Mouse (Mus musculus): ENCODE data around the gene Rimbp3. TPM values are rescaled to one million over a fixed set of nuclear protein-coding genes. Genes with fewer than 3 reads are reported as not detected.
A peak's percentile ranks its signal among the peaks of the same experiment; 100 is the strongest.
"Not testable (repeated sequence)": the region's sequence is repeated elsewhere in the genome, so short reads cannot be mapped to it uniquely, and the experiment has no call there.

Gene Rimbp3
- 1.3 and 2.2 TPM in 2 replicates for polyA plus RNA-seq (2012; rRNA removed)

DNA sequence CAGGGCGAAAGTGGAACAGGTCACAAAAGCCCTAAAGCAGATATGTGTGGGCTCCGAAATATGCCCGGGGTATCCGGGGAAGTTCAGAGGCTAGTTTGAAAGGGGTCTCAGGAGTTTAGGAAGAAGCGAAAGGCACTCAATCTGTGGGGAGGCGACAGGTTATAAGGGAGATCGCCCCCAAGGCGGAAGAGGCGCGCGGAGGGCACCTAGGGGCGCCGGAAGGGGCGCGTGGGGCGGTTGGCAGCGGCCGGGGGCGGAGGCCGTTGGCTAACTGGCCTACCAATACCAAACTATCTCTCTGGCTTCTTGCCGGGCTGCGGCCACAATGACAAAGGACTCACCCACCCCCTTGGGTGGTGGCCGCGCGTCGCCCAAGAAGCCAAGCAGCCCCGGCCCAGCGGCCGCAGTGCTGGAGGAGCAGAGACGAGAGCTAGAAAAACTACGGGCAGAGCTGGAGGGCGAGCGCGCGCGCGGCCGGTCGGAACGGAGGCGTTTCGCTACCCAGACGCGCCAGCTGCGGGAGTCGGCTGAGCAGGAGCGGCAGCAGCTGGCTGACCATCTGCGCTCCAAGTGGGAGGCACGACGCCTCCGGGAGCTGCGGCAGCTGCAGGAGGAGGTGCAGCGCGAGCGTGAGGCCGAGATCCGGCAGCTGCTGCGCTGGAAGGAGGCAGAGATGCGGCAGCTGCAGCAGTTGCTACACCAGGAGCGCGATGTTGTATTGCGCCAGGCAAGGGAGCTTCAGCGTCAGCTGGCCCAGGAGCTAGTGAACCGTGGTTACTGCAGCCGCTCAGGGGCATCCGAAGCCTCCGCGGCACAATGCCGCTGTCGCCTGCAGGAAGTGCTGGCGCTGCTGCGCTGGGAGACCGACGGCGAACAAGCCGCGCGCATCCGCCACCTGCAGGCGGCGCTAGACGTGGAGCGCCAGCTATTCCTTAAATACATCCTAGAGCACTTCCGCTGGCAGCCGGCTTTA is at the start of gene Rimbp3:
TSS of gene Rimbp3 (plus strand) at position 215 of the 973 bp plus-strand sequence.
- no peak for TF ChIP-seq POLR2A (IDR thresholded peaks at IDR 0.05; ENCODE audit: borderline replicate concordance, extremely low read depth, insufficient read depth, insufficient read length, poor library complexity, severe bottlenecking)
- TF ChIP-seq CTCF (IDR thresholded peaks at IDR 0.05; ENCODE audit: borderline replicate concordance, extremely low read depth, insufficient read depth, insufficient read length), result peak; percentile 90
- peak; percentile 97 for DNase-seq (ENCODE audit: low read depth)

DNA sequence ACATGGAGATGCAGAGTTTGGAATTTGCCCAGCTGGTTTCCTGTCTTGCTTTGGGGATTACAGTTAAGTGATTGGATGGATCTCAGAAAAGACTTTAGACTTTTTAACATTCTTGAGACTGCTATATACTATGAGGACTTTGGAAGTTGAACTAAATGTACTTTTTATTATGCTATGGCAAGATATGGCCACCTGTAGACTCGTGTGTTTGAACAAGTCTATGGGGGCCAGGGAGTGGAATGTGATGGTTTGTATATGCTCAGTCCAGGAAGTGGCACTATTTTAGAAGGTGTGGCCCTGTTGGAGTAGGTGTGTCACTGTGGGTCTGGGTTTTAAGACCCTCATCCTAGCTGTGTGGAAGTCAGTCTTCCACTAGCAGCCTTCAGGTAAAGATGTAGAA is 42.9 kb upstream of the Rimbp3 start:
- not testable (repeated sequence) for DNase-seq (ENCODE audit: low read depth)

DNA sequence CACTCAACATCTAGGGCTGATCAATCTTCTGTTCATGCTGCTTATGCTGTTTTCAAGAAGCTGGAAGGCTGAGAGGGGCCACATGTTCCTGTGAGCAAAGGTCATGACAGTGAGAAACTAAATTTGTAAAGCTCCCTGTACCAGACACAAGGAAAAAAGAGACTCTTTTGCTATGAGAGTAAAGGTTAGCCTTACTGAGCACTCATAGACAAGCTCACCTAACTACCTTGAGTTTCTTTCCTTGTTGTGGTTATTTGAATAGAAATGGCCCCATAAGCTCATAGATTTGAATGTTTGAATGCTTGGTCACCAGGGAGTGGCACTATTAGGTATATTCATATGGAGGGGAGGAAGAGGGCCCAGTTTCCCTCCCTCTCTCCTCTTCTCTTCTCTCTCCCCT is 41.2 kb upstream of the Rimbp3 start:
- TF ChIP-seq POLR2A (IDR thresholded peaks at IDR 0.05; ENCODE audit: borderline replicate concordance, extremely low read depth, insufficient read depth, insufficient read length, poor library complexity, severe bottlenecking), result no peak
- TF ChIP-seq CTCF (IDR thresholded peaks at IDR 0.05; ENCODE audit: borderline replicate concordance, extremely low read depth, insufficient read depth, insufficient read length), result no peak
- DNase-seq (ENCODE audit: low read depth), result no peak

DNA sequence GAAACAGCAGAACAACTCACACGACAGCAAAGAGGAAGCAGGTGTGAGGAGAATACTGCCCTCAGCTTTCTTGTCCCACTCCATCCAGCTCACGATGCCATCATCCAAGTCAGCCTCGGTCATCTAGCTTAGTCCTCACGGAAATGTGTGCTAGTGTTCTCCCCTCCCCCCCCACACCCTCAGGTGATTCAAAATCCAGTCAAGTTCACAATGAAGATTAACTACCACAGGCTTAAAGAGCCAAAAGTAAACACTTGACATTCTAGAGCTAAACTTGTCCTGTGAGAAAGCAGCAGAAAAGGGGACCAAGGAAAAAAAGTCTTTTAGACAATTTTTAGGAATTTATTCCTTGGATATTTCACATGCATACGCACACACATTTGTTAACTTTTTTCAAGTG is 40.4 kb upstream of the Rimbp3 start:
- no peak for DNase-seq (ENCODE audit: low read depth)
- no peak for TF ChIP-seq POLR2A (IDR thresholded peaks at IDR 0.05; ENCODE audit: borderline replicate concordance, extremely low read depth, insufficient read depth, insufficient read length, poor library complexity, severe bottlenecking)
- no peak for TF ChIP-seq CTCF (IDR thresholded peaks at IDR 0.05; ENCODE audit: borderline replicate concordance, extremely low read depth, insufficient read depth, insufficient read length)

DNA sequence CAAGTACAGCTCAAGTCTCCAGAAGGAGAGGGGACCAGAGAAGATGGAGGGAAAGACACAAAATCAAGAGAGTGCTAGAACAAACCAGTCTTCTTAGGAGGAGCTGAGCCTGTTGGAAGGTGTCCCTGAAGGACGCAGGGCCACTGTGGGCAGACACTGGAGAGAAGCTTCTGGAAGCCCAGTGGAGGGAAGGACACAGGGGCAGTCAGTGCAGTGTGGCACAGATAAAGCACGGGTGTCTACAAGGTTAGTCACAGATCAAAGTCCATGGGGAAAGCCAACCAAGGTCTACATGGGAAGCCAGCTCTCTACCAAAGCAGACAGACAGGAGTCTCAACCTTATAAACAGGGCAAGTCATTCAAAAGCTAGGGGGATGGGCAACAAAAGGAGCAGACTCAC is 32.6 kb upstream of the Rimbp3 start:
- DNase-seq (ENCODE audit: low read depth), result no peak
- TF ChIP-seq POLR2A (IDR thresholded peaks at IDR 0.05; ENCODE audit: borderline replicate concordance, extremely low read depth, insufficient read depth, insufficient read length, poor library complexity, severe bottlenecking) (no peak), CTCF (IDR thresholded peaks at IDR 0.05; ENCODE audit: borderline replicate concordance, extremely low read depth, insufficient read depth, insufficient read length) (no peak)

DNA sequence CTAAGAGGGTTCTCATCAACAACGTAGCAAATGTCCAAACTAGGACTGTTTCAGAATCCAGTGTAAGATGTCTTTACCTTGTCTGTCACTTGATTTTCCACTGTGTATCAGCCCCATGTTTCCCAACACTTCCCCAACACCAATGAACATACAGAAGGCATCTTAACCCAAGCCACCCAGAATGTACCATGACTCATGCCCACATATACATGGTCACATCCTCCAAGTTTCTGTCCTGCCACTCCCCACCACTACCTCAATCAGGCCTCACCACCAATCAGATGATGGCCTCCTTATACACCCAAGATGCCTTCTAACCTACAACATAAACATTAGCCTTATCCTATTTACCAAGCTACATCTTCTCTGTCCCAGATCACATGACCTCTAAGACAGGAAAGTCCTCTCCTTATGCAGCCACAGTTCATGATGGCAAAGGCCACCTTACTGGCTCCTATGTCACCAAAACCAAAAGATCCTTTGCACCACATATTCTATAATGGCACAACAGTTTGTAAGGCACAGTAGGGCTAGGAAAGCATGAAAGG is 30.7 kb upstream of the Rimbp3 start:
- no peak for DNase-seq (ENCODE audit: low read depth)
- TF ChIP-seq POLR2A (IDR thresholded peaks at IDR 0.05; ENCODE audit: borderline replicate concordance, extremely low read depth, insufficient read depth, insufficient read length, poor library complexity, severe bottlenecking) (no peak), CTCF (IDR thresholded peaks at IDR 0.05; ENCODE audit: borderline replicate concordance, extremely low read depth, insufficient read depth, insufficient read length) (no peak)

DNA sequence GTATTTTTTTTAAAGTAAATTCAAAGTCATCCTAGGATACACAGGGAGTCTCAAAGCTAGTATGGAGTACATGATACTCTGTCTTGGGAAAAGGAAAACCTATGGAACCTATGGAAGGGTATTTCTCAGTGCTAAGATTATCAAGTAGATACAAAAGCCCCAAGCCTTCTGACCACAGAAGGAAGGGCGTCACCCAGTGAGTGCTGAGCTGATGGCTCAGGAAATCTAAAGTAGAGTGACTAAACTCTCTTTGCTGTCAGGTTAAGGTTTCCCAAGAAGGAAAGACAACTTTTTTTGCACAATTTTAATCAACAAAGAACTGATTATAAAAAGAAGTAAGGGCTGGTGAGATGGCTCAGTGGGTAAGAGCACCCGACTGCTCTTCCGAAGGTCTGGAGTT is 28.7 kb upstream of the Rimbp3 start:
- DNase-seq (ENCODE audit: low read depth), result no peak
- no peak for TF ChIP-seq CTCF (IDR thresholded peaks at IDR 0.05; ENCODE audit: borderline replicate concordance, extremely low read depth, insufficient read depth, insufficient read length)
- no peak for TF ChIP-seq POLR2A (IDR thresholded peaks at IDR 0.05; ENCODE audit: borderline replicate concordance, extremely low read depth, insufficient read depth, insufficient read length, poor library complexity, severe bottlenecking)

DNA sequence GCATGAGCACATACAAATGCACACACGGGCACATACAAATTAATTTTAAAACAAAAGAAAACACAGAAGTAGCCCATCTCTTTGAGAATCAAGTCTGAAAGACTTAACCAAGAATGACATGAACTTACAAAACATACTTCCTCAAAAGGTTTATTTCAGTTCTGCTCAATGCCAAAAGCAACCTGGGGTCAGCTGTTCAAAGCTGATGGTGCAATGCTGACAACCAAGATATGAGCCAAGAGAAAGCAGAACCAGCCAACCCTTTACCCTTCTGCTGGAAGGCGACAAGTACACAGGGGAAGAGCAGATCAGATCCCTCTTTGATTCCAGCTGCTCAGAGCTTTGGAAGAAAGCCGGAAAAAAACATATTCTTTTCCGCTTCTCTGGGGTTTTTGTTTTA is 27.0 kb upstream of the Rimbp3 start:
- DNase-seq (ENCODE audit: low read depth), result peak; percentile 1
- no peak for TF ChIP-seq POLR2A (IDR thresholded peaks at IDR 0.05; ENCODE audit: borderline replicate concordance, extremely low read depth, insufficient read depth, insufficient read length, poor library complexity, severe bottlenecking)
- no peak for TF ChIP-seq CTCF (IDR thresholded peaks at IDR 0.05; ENCODE audit: borderline replicate concordance, extremely low read depth, insufficient read depth, insufficient read length)

DNA sequence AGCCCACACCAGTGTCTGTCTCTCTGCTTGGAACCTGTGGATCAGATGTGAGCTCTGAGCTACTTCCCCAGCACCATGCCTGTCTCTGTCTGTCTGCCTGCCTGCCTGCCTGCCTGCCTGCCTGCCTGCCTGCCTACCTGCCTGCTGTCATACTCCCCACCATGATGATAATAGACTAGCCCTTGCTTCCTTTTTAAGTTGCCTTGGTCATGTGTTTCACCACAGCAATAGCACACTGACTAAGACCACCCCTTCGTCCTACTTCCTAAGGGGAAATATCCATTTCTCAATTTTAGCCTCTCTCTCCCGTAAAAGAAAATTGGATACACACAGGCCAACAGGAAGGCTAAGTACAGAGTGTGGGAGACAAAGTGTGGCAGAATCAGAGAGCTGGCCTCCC is 26.3 kb upstream of the Rimbp3 start:
- no peak for TF ChIP-seq CTCF (IDR thresholded peaks at IDR 0.05; ENCODE audit: borderline replicate concordance, extremely low read depth, insufficient read depth, insufficient read length)
- TF ChIP-seq POLR2A (IDR thresholded peaks at IDR 0.05; ENCODE audit: borderline replicate concordance, extremely low read depth, insufficient read depth, insufficient read length, poor library complexity, severe bottlenecking), result no peak
- no peak for DNase-seq (ENCODE audit: low read depth)

DNA sequence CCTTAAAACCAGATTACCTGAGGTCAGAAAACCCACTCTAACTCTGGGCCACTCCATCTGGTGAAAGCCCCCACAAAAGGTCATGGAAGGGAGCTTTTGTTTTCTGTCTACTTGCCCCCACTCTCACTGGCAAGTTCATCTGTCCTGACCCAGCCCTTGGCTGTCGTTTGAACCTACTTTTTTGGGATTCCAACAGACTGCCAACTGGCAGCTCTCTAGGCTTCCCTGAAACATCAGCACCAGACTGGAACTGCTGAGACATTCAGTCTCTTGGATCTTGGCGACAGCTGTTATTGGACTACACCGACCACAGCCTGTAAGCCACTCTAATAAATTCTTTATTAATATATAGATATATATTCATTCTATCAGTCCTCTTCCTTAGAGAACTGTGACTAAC is 25.4 kb upstream of the Rimbp3 start:
- no peak for TF ChIP-seq CTCF (IDR thresholded peaks at IDR 0.05; ENCODE audit: borderline replicate concordance, extremely low read depth, insufficient read depth, insufficient read length)
- no peak for TF ChIP-seq POLR2A (IDR thresholded peaks at IDR 0.05; ENCODE audit: borderline replicate concordance, extremely low read depth, insufficient read depth, insufficient read length, poor library complexity, severe bottlenecking)
- no peak for DNase-seq (ENCODE audit: low read depth)

DNA sequence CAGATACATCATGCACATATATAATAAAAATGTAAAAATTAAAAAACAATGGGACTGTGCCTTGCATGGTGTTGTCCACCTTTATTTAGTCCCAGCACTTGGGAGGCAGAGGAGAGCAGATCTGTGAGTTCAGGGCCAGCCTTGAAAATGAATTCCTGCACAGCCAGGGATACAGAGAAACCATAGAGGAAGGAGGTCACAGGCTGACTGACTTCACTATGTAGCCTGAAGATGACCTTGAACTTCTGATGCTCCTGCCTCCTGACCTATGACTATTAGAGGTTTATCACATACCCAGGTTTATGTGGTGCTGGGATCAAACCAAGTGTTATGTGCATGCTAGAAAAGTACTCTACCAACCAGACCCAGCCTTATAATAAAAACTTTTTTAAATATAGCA is 22.9 kb upstream of the Rimbp3 start:
- DNase-seq (ENCODE audit: low read depth), result no peak
- TF ChIP-seq CTCF (IDR thresholded peaks at IDR 0.05; ENCODE audit: borderline replicate concordance, extremely low read depth, insufficient read depth, insufficient read length), result no peak

DNA sequence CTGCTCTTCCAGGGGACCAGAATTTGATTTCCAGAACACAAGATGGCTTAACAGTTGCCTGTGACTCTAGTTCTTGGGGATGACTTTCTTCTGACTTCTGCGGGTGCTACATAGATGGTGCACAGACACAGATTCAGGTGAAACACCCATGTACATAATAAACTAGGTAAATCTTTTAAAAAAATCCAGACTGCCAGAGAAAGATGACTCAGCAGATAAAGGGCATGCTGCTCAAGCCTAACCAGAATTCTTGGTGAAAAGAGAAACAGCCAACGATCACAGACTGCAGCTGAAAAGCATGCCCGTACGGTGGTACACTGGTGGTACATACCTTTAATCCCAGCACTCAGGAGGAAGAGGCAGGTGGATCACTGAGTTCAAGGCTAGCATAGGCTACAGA is 14.6 kb upstream of the Rimbp3 start:
- TF ChIP-seq CTCF (IDR thresholded peaks at IDR 0.05; ENCODE audit: borderline replicate concordance, extremely low read depth, insufficient read depth, insufficient read length) (no peak), POLR2A (IDR thresholded peaks at IDR 0.05; ENCODE audit: borderline replicate concordance, extremely low read depth, insufficient read depth, insufficient read length, poor library complexity, severe bottlenecking) (no peak)
- no peak for DNase-seq (ENCODE audit: low read depth)

Data from brain, embryonic 14.5 days (tissue).